Mouse (Mus musculus): Measurements from ENCODE around the gene Fam69a.
"Not testable (repeated sequence)": the region's sequence is repeated elsewhere in the genome, so short reads cannot be mapped to it uniquely, and the experiment has no call there.

Gene Fam69a

GRCm38 (mm10) chr5:107979901-107980300 lies 7.0 kb downstream of the Fam69a start:
- DNase-seq, result no peak

GRCm38 (mm10) chr5:107978289-107979035 lies 8.4 kb downstream of the Fam69a start:
- no peak for DNase-seq

- no peak for DNase-seq
These were observed 9.1 kb downstream of the Fam69a start for GRCm38 (mm10) chr5:107977640-107978288.

GRCm38 (mm10) chr5:107973310-107973709 lies 13.6 kb downstream of the Fam69a start:
- no peak for DNase-seq

- DNase-seq, result no peak
These were observed 14.2 kb downstream of the Fam69a start for GRCm38 (mm10) chr5:107972444-107973272.

GRCm38 (mm10) chr5:107971069-107971468 lies 15.8 kb downstream of the Fam69a start:
- no peak for DNase-seq

GRCm38 (mm10) chr5:107969818-107970217 lies 17.1 kb downstream of the Fam69a start:
- not testable (repeated sequence) for DNase-seq

GRCm38 (mm10) chr5:107968079-107968478 lies 18.8 kb downstream of the Fam69a start:
- DNase-seq, result no peak

- no peak for DNase-seq
These were observed 19.9 kb downstream of the Fam69a start for GRCm38 (mm10) chr5:107966841-107967457.

- DNase-seq, result no peak
These were observed 20.7 kb downstream of the Fam69a start for GRCm38 (mm10) chr5:107966156-107966555.

- no peak for DNase-seq
These were observed 21.4 kb downstream of the Fam69a start for GRCm38 (mm10) chr5:107965355-107965991.

- DNase-seq, result no peak
These were observed 22.7 kb downstream of the Fam69a start for GRCm38 (mm10) chr5:107964031-107964758.

- peak; percentile 55 for DNase-seq
These were observed 25.2 kb downstream of the Fam69a start for GRCm38 (mm10) chr5:107961438-107962251.

GRCm38 (mm10) chr5:107960532-107961202 lies 26.2 kb downstream of the Fam69a start:
- DNase-seq, result no peak

- no peak for DNase-seq
These were observed 27.1 kb downstream of the Fam69a start for GRCm38 (mm10) chr5:107959624-107960300.

- no peak for DNase-seq
These were observed 36.2 kb downstream of the Fam69a start for GRCm38 (mm10) chr5:107950643-107951042.

- no peak for DNase-seq
These were observed 37.3 kb downstream of the Fam69a start for GRCm38 (mm10) chr5:107949607-107950006.

- no peak for DNase-seq
These were observed 38.0 kb downstream of the Fam69a start for GRCm38 (mm10) chr5:107948899-107949298.

- peak; percentile 41 for DNase-seq
These were observed 39.3 kb downstream of the Fam69a start for GRCm38 (mm10) chr5:107947548-107947947.

GRCm38 (mm10) chr5:107946475-107946874 lies 40.4 kb downstream of the Fam69a start:
- DNase-seq, result no peak

Measured in cerebellum, adult 8-10 months (tissue).